ENCODE assay signal across 11 mouse cellular contexts in genomic region chr5:93151985-93152384, GRCm38 (mm10). TPM values are rescaled to one million over a fixed set of nuclear protein-coding genes. Genes with fewer than 3 reads are reported as not detected.
DNase-seq lines count a peak whose midpoint lies in the region; ATAC-seq and TF ChIP-seq lines count a peak whose summit lies in the region.
"Had no signal": no experiment of that assay in that cellular context is flagged by ENCODE, and none has a peak within 500 bp of the region (broad histone marks: within the 10 kb centered on the region; RNA-seq: fewer than 3 reads in every experiment).

No protein-coding gene starts in this region.

- peaks cover 10% of the 10 kb centered on the region for H3K36me3 ChIP-seq in intestine, postnatal 0 days (ENCODE audit: control insufficient read depth, insufficient read depth)
- no peaks in the 10 kb centered on the region; the same call in 1 of the 2 replicates for H3K36me3 ChIP-seq in intestine, embryonic 16.5 days (ENCODE audit: control insufficient read depth, insufficient read depth, low read length)
- H3K36me3 ChIP-seq in liver, embryonic 15.5 days (replicated peaks), result peaks cover 13% of the 10 kb centered on the region

- peak overlapping the region; percentile 21; the same call in 1 of the 2 replicates for H3K27ac ChIP-seq in intestine, postnatal 0 days (ENCODE audit: low read depth, low read length)
- H3K27ac ChIP-seq in intestine, embryonic 16.5 days (ENCODE audit: low read length), result no peak overlapping the region
- H3K27ac ChIP-seq in liver, embryonic 15.5 days (replicated peaks), result 0 out of 2 replicates have a peak overlapping the region, but pooled peaks have one; percentile 16

- H3K9ac ChIP-seq in intestine, postnatal 0 days (ENCODE audit: low read depth, low read length), result no peak overlapping the region
- no peak overlapping the region for H3K9ac ChIP-seq in intestine, embryonic 16.5 days (ENCODE audit: low read depth, low read length)
- no peak overlapping the region for H3K9ac ChIP-seq in liver, embryonic 15.5 days

- no peaks in the 10 kb centered on the region for H3K4me1 ChIP-seq in intestine, postnatal 0 days (replicated peaks; ENCODE audit: control insufficient read depth, insufficient read depth, low read length)
- H3K4me1 ChIP-seq in intestine, embryonic 16.5 days (ENCODE audit: control insufficient read depth, insufficient read depth, low read length), result peaks cover 13% of the 10 kb centered on the region
- peaks cover 43% of the 10 kb centered on the region for H3K4me1 ChIP-seq in liver, embryonic 15.5 days (replicated peaks)

- peak; percentile 65 for DNase-seq in CD4-positive helper T cell, adult 2 months (ENCODE audit: low read depth, low spot score)
- DNase-seq in frontal cortex, postnatal 14 days (ENCODE audit: low spot score in 2 of 2), result no peak
- no peak for DNase-seq in frontal cortex, postnatal 10 days (ENCODE audit: low spot score in 2 of 2)
- DNase-seq in left cerebral cortex, adult 8-10 months (ENCODE audit: low spot score in 2 of 2), result no peak
- DNase-seq: retina, postnatal 1 day had no signal

- no peak overlapping the region for H3K4me2 ChIP-seq in intestine, postnatal 0 days (replicated peaks; ENCODE audit: low read depth)
- no peak overlapping the region for H3K4me2 ChIP-seq in intestine, embryonic 16.5 days (ENCODE audit: low read depth, low read length)
- peak overlapping the region; percentile 6; the same call in 1 of the 2 replicates for H3K4me2 ChIP-seq in liver, embryonic 15.5 days

- ATAC-seq in intestine, postnatal 0 days, result no peak
- ATAC-seq in intestine, embryonic 16.5 days, result no peak
- peak; percentile 64 for ATAC-seq in activated CD4-positive, CD25-positive, alpha-beta regulatory T cell, adult 4 months
- ATAC-seq in liver, embryonic 15.5 days (ENCODE audit: insufficient read depth), result no peak

- TF ChIP-seq CTCF in intestine, postnatal 0 days (IDR thresholded peaks at IDR 0.05; ENCODE audit: low read depth), result no peak

- no peak overlapping the region for H3K4me3 ChIP-seq in intestine, postnatal 0 days (ENCODE audit: low read depth, low read length)
- H3K4me3 ChIP-seq in intestine, embryonic 16.5 days (ENCODE audit: low read length), result no peak overlapping the region
- no peak overlapping the region for H3K4me3 ChIP-seq in liver, embryonic 15.5 days (replicated peaks)

- 62% methylated on average over 6 of the region's 6 CpGs for WGBS in intestine, postnatal 0 days
- WGBS in intestine, embryonic 16.5 days, result 66% methylated on average over 6 of the region's 6 CpGs
- 23% methylated on average over 6 of the region's 6 CpGs for WGBS in liver, embryonic 15.5 days (ENCODE audit: insufficient replicate concordance)

- H3K27me3 ChIP-seq in intestine, postnatal 0 days (replicated peaks; ENCODE audit: control insufficient read depth, insufficient read depth, low read length), result no peaks in the 10 kb centered on the region
- no peaks in the 10 kb centered on the region for H3K27me3 ChIP-seq in intestine, embryonic 16.5 days (replicated peaks; ENCODE audit: control insufficient read depth, insufficient read depth, low read length)
- no peaks in the 10 kb centered on the region for H3K27me3 ChIP-seq in liver, embryonic 15.5 days

- no peaks in the 10 kb centered on the region for H3K9me3 ChIP-seq in intestine, postnatal 0 days (ENCODE audit: control insufficient read depth)
- H3K9me3 ChIP-seq in intestine, embryonic 16.5 days (ENCODE audit: control insufficient read depth, low read length), result no peaks in the 10 kb centered on the region
- H3K9me3 ChIP-seq in liver, embryonic 15.5 days (replicated peaks), result no peaks in the 10 kb centered on the region
- H3K9me3 ChIP-seq: G1E had no signal

RNA-seq across cellular contexts. Expression of gene Ccni, which starts 54.3 kb away (rescaled TPM):
- polyA plus RNA-seq in intestine, postnatal 0 days (2015; fragmentation: Nextera tagmentation; extraction: Ambion mirVana), result 68.1 and 71.0 TPM in 2 replicates
- 67.5 and 69.2 TPM in 2 replicates for polyA plus RNA-seq in intestine, embryonic 16.5 days (2015; fragmentation: Nextera tagmentation; extraction: Ambion mirVana)
- polyA plus RNA-seq in activated CD4-positive, CD25-positive, alpha-beta regulatory T cell, adult 4 months (2017; shearing (Covaris generic)), result 10 to 100 TPM; 72.4 to 79.4 TPM
- polyA plus RNA-seq in liver, embryonic 15.5 days (2015; fragmentation: Nextera tagmentation; extraction: Ambion mirVana), result 33.1 and 34.9 TPM in 2 replicates
- total RNA-seq in left cerebral cortex, adult 8-10 months (2022), result 100 to 1,000 TPM; 272 to 320 (median 294) TPM

RNA-seq across cellular contexts. Expression of gene 2010109A12Rik, which starts 54.3 kb away (rescaled TPM):
- 1.0 and 1.3 TPM in 2 replicates for polyA plus RNA-seq in intestine, postnatal 0 days (2015; fragmentation: Nextera tagmentation; extraction: Ambion mirVana)
- polyA plus RNA-seq in intestine, embryonic 16.5 days (2015; fragmentation: Nextera tagmentation; extraction: Ambion mirVana), result 1.8 and 2.1 TPM in 2 replicates
- polyA plus RNA-seq in activated CD4-positive, CD25-positive, alpha-beta regulatory T cell, adult 4 months (2017; shearing (Covaris generic)), result under 1 TPM; 0.37 to 0.57 TPM
- 1.1 and 1.3 TPM in 2 replicates for polyA plus RNA-seq in liver, embryonic 15.5 days (2015; fragmentation: Nextera tagmentation; extraction: Ambion mirVana)
- total RNA-seq in left cerebral cortex, adult 8-10 months (2022), result 1 to 10 TPM in 2 of 4 experiments, under 1 TPM in 2; 0.40 to 1.3 (median 1.1) TPM
- total RNA-seq: midbrain, postnatal 0 days had no signal

RNA-seq across cellular contexts. Expression of gene Sept11, which starts 58.7 kb away (rescaled TPM):
- 39.2 and 40.9 TPM in 2 replicates for polyA plus RNA-seq in intestine, postnatal 0 days (2015; fragmentation: Nextera tagmentation; extraction: Ambion mirVana)
- 115 and 116 TPM in 2 replicates for polyA plus RNA-seq in intestine, embryonic 16.5 days (2015; fragmentation: Nextera tagmentation; extraction: Ambion mirVana)
- polyA plus RNA-seq in activated CD4-positive, CD25-positive, alpha-beta regulatory T cell, adult 4 months (2017; shearing (Covaris generic)), result 10 to 100 TPM; 29.6 to 33.6 TPM
- 20.6 and 22.9 TPM in 2 replicates for polyA plus RNA-seq in liver, embryonic 15.5 days (2015; fragmentation: Nextera tagmentation; extraction: Ambion mirVana)
- total RNA-seq in left cerebral cortex, adult 8-10 months (2022), result 100 to 1,000 TPM; 172 to 182 (median 180) TPM
